Mouse (Mus musculus): ENCODE results near the gene Mrnip. TPM values are rescaled to one million over a fixed set of nuclear protein-coding genes. Genes with fewer than 3 reads are reported as not detected.
"Not testable (repeated sequence)": the region's sequence is repeated elsewhere in the genome, so short reads cannot be mapped to it uniquely, and the experiment has no call there.

The Mrnip gene
- total RNA-seq (2021), result 1 to 10 TPM; 5.0 to 5.4 TPM
- long read RNA-seq, experiment 1, partial matches to known transcripts, result 1 of 4 reads
- long read RNA-seq, experiment 1, other reads (novel, unspliced or antisense), result 0 of 4 reads
- long read RNA-seq, experiment 2, transcript Mrnip-201 (7 exons, 1,142 nt), result major isoform, 6 of 10 reads
- long read RNA-seq, experiment 2, partial matches to known transcripts, result 0 of 10 reads
- long read RNA-seq, experiment 2, other reads (novel, unspliced or antisense), result 4 of 10 reads

GRCm38 (mm10) chr11:50174111-50174729 lies at the start of gene Mrnip:
Gene Mrnip (plus strand): TSS chr11:50174444.
- intact Hi-C loops (cut with DNase I; ENCODE audit: low total_unique reads); DNase-seq: not testable (repeated sequence)

- intact Hi-C loops (cut with DNase I; ENCODE audit: low total_unique reads), result loop anchor here (5.0 kb wide), 1 partner anchor 140 kb away; no protein-coding TSS in a partner anchor
- DNase-seq, result no peak
Measured at GRCm38 (mm10) chr11:50127781-50128180, 46.5 kb upstream of the Mrnip start.

GRCm38 (mm10) chr11:50130811-50131766 lies 43.2 kb upstream of the Mrnip start, which contains the start of gene Tbc1d9b:
Gene Tbc1d9b (plus strand): TSS chr11:50131396.
- DNase-seq, result peak; percentile 93
- intact Hi-C loops (cut with DNase I; ENCODE audit: low total_unique reads), result no loop called here

GRCm38 (mm10) chr11:50131801-50132201 lies 42.4 kb upstream of the Mrnip start:
- intact Hi-C loops (cut with DNase I; ENCODE audit: low total_unique reads), result no loop called here
- DNase-seq, result no peak

GRCm38 (mm10) chr11:50132265-50132664 lies 42.0 kb upstream of the Mrnip start:
- DNase-seq, result no peak
- intact Hi-C loops (cut with DNase I; ENCODE audit: low total_unique reads), result no loop called here

- DNase-seq, result no peak
Measured at GRCm38 (mm10) chr11:50134136-50134859, 39.9 kb upstream of the Mrnip start.

GRCm38 (mm10) chr11:50138206-50138822 lies 35.9 kb upstream of the Mrnip start:
- intact Hi-C loops (cut with DNase I; ENCODE audit: low total_unique reads), result no loop called here
- no peak for DNase-seq

More at GRCm38 (mm10) chr11:50134136-50134859, 39.9 kb upstream of the Mrnip start:
- intact Hi-C loops (cut with DNase I; ENCODE audit: low total_unique reads), result no loop called here

- no peak for DNase-seq
- intact Hi-C loops (cut with DNase I; ENCODE audit: low total_unique reads), result no loop called here
Measured at GRCm38 (mm10) chr11:50139571-50139970, 34.7 kb upstream of the Mrnip start.

GRCm38 (mm10) chr11:50145529-50145928 lies 28.7 kb upstream of the Mrnip start:
- no peak for DNase-seq
- intact Hi-C loops (cut with DNase I; ENCODE audit: low total_unique reads), result no loop called here

GRCm38 (mm10) chr11:50146121-50146520 lies 28.1 kb upstream of the Mrnip start:
- no peak for DNase-seq
- intact Hi-C loops (cut with DNase I; ENCODE audit: low total_unique reads), result no loop called here

- no peak for DNase-seq
Measured at GRCm38 (mm10) chr11:50147267-50147957, 26.8 kb upstream of the Mrnip start.

GRCm38 (mm10) chr11:50147958-50148476 lies 26.2 kb upstream of the Mrnip start:
- no peak for DNase-seq
- intact Hi-C loops (cut with DNase I; ENCODE audit: low total_unique reads), result no loop called here

More at GRCm38 (mm10) chr11:50147267-50147957, 26.8 kb upstream of the Mrnip start:
- intact Hi-C loops (cut with DNase I; ENCODE audit: low total_unique reads), result no loop called here

- intact Hi-C loops (cut with DNase I; ENCODE audit: low total_unique reads), result no loop called here
- DNase-seq, result peak; percentile 52
Measured at GRCm38 (mm10) chr11:50149200-50149599, 25.0 kb upstream of the Mrnip start.

- no peak for DNase-seq
- intact Hi-C loops (cut with DNase I; ENCODE audit: low total_unique reads), result no loop called here
Measured at GRCm38 (mm10) chr11:50149603-50150150, 24.6 kb upstream of the Mrnip start.

- intact Hi-C loops (cut with DNase I; ENCODE audit: low total_unique reads), result no loop called here
- no peak for DNase-seq
Measured at GRCm38 (mm10) chr11:50151374-50151773, 22.9 kb upstream of the Mrnip start.

GRCm38 (mm10) chr11:50154166-50154565 lies 20.1 kb upstream of the Mrnip start:
- no peak for DNase-seq
- intact Hi-C loops (cut with DNase I; ENCODE audit: low total_unique reads), result no loop called here

- intact Hi-C loops (cut with DNase I; ENCODE audit: low total_unique reads), result no loop called here
- no peak for DNase-seq
Measured at GRCm38 (mm10) chr11:50154777-50155520, 19.3 kb upstream of the Mrnip start.

All from gastrocnemius, postnatal 14 days (tissue).